Mouse (Mus musculus): Measurements from ENCODE around the gene Slit3.

GRCm38 (mm10) chr11:35075411-35075810 lies 45.6 kb upstream of the Slit3 start:
- TF ChIP-seq CTCF (IDR thresholded peaks at IDR 0.05; ENCODE audit: borderline replicate concordance, insufficient read depth, low read length) (no peak), POLR2A (IDR thresholded peaks at IDR 0.05; ENCODE audit: low read depth, low read length) (no peak)
